Mouse (Mus musculus) intestine, embryonic 14.5 days (tissue): ENCODE data around the gene Aco1. TPM values are rescaled to one million over a fixed set of nuclear protein-coding genes. Genes with fewer than 3 reads are reported as not detected.

Experiments used
- ATAC-seq: fragments of 200-750 bp; cut with Nextera tagmentation; replicated peaks from 2 replicates; pipeline ENCODE4 v1.8.0; 2017; ENCODE audit warnings: low read depth, moderate number of reproducible peaks, moderate TSS enrichment, moderate library complexity; ENCODE audit not compliant: low FRiP score, low TSS enrichment
- DNase-seq: peaks from one replicate; pipeline ENCODE4 v3.0.0-alpha.2; 2018; ENCODE audit warnings: low spot score
- H3K27ac ChIP-seq: fragments of 300-500 bp; sonication (generic); 2 replicates; pipeline ENCODE4 v1.5.1; 2014; ENCODE audit warnings: low read depth, mild to moderate bottlenecking, control low read depth
- H3K27me3 ChIP-seq: fragments of 300-500 bp; sonication (generic); replicated peaks from 2 replicates; pipeline ENCODE4 v1.6.1; 2014; ENCODE audit warnings: low read length, control low read depth; ENCODE audit not compliant: control insufficient read depth, insufficient read depth
- H3K36me3 ChIP-seq: fragments of 300-500 bp; sonication (generic); 2 replicates; pipeline ENCODE4 v1.6.1; 2014; ENCODE audit warnings: low read length, control low read depth; ENCODE audit not compliant: control insufficient read depth, insufficient read depth
- H3K4me1 ChIP-seq: fragments of 300-500 bp; sonication (generic); replicated peaks from 2 replicates; pipeline ENCODE4 v1.6.1; 2014; ENCODE audit warnings: low read length, control low read depth, mixed read lengths; ENCODE audit not compliant: control insufficient read depth, insufficient read depth
- H3K4me2 ChIP-seq: fragments of 300-500 bp; sonication (generic); 2 replicates; pipeline ENCODE4 v1.6.1; 2014; ENCODE audit warnings: low read length
- H3K4me3 ChIP-seq: fragments of 300-500 bp; sonication (generic); 2 replicates; pipeline ENCODE4 v1.5.1; 2014; ENCODE audit warnings: low read depth, low read length, control low read depth, mixed read lengths
- H3K9ac ChIP-seq: fragments of 300-500 bp; sonication (generic); 2 replicates; pipeline ENCODE4 v1.6.1; 2014; ENCODE audit warnings: mild to moderate bottlenecking, low read length
- H3K9me3 ChIP-seq: fragments of 300-500 bp; sonication (generic); 2 replicates; pipeline ENCODE4 v1.6.1; 2016; ENCODE audit warnings: low read length, control low read depth; ENCODE audit not compliant: control insufficient read depth
- WGBS: fragments of 180-500 bp; shearing (Covaris S2); extraction: QIAGEN DNeasy Blood & Tissue Kit; methylation state at CpG from one replicate; pipeline ENCODE4 v1.1.7; 2014; 5-methylcytosine and 5-hydroxymethylcytosine counted together
- polyA plus RNA-seq: library from polyadenylated mRNA; unstranded; fragments of >200 nt; fragmentation: Nextera tagmentation; extraction: Ambion mirVana; gene quantifications from 2 replicates; pipeline ENCODE4 v1.2.1, GENCODE M21; 2014

The Aco1 gene
- polyA plus RNA-seq, 1 experiment from 2014 or later: 65.2 TPM

DNA sequence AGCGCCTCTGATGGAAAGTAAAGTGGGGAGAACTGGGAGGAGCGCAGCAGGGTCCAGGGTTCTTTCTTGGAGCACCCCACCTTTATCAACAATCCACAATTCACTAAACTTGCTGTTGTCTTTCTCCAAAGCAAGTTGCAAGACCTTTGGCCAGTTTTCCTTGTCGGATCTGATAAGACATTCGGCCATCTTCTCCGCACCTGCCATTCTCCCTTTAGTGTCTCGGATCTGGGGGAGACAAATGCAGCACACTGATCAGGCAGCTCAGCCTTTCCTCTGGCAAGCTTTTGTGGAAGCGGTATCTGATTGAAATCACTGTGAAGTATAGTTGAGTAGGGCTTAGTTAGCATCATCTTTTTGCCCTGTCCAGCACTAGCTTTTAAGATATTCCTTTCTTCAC lies 85.0 kb downstream of the Aco1 start:
- Histone ChIP-seq H3K27ac (no peak overlapping the region), H3K4me3 (no peak overlapping the region), H3K4me1 (no peaks in the 10 kb centered on the region), H3K9me3 (no peaks in the 10 kb centered on the region), H3K36me3 (no peaks in the 10 kb centered on the region), H3K4me2 (no peak overlapping the region), H3K9ac (no peak overlapping the region), H3K27me3 (no peaks in the 10 kb centered on the region)
- DNase-seq: no peak
- ATAC-seq: no peak
- 90% methylated on average over 7 of the region's 7 CpGs for WGBS

DNA sequence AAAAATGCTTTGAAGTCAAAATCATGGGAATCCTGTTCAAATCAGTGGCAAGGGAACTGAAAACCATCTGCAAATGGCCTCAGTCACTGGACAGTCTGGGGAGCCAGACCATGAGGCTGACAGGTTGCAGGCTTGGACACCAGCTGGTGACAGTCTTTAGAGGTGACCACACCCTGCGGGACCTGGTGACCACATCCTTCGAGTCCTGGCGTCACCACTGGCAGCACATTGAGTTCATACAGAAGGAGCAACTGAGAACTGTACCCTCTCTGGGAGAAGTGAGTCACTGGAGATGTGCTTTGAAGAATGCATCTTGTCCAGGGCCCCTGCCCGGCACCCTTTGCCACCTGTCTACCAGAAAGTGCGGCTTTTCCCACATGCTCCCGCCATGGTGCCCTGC lies 86.8 kb downstream of the Aco1 start:
- ATAC-seq (no peak), DNase-seq (no peak)
- Histone ChIP-seq H3K36me3 (no peaks in the 10 kb centered on the region), H3K27ac (no peak overlapping the region), H3K4me1 (no peaks in the 10 kb centered on the region), H3K9ac (no peak overlapping the region), H3K4me3 (no peak overlapping the region), H3K9me3 (no peaks in the 10 kb centered on the region), H3K27me3 (no peaks in the 10 kb centered on the region), H3K4me2 (no peak overlapping the region)
- WGBS: 94% methylated on average over 6 of the region's 6 CpGs

DNA sequence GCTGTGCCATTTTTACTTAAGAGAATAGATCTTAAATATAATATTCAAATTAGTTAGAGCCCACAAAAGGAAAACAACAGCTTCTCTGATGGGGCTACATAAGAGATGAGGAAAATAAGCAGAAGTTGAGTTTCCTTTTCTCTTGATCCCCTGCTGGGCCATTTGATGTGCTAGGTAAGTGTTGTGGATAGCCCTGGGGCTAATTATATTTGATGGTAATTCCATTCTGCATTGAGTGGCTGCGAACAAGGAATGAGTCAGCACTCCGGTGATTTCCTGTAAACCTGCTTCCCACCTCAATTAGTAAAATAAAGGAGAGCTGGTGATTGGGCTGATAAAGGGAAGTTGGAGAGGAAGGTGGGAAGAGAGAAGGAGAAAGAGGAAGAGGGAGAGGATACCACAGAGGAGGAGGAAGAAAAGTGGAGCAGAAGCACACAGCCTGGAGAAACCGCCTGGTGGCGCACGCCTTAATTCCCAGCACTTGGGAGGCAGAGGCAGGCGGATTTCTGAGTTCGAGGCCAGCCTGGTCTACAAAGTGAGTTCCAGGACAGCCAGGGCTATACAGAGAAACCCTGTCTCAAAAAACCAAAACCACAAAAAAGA lies 90.3 kb downstream of the Aco1 start:
- DNase-seq (no peak), ATAC-seq (no peak)
- Histone ChIP-seq H3K36me3 (no peaks in the 10 kb centered on the region), H3K4me3 (no peak overlapping the region), H3K9ac (no peak overlapping the region), H3K4me1 (no peaks in the 10 kb centered on the region), H3K4me2 (no peak overlapping the region), H3K9me3 (no peaks in the 10 kb centered on the region), H3K27ac (no peak overlapping the region), H3K27me3 (no peaks in the 10 kb centered on the region)
- 95% methylated on average over 7 of the region's 7 CpGs for WGBS

DNA sequence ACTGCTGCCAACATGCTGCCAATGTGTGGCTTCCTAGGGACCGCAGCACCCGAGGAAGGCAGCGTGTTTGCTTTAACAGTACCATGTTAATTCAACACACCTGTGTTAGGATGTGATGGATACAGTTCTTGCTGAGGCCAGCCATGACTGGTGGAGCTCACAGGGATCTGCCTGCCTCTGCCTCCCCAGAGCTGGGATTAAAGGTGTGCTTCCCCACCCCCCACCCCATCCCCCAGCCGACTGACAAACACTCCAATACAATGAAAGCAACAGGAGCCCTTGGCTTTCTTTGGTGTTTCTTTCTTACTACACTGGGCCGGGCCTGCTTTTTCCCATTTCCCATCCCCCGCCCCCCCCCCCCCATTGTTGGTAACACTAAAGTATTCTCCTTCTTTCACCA lies 91.4 kb downstream of the Aco1 start:
- no peak overlapping the region for H3K4me3 ChIP-seq
- no peak overlapping the region for H3K27ac ChIP-seq
- DNase-seq (no peak), ATAC-seq (no peak)
- no peak overlapping the region for H3K4me2 ChIP-seq
- 81% methylated on average over 6 of the region's 6 CpGs for WGBS
- no peak overlapping the region for H3K9ac ChIP-seq
- no peaks in the 10 kb centered on the region for H3K36me3 ChIP-seq
- no peaks in the 10 kb centered on the region for H3K9me3 ChIP-seq
- H3K4me1 ChIP-seq: peaks cover 3% of the 10 kb centered on the region; the same call in 1 of the 2 replicates
- no peaks in the 10 kb centered on the region for H3K27me3 ChIP-seq

DNA sequence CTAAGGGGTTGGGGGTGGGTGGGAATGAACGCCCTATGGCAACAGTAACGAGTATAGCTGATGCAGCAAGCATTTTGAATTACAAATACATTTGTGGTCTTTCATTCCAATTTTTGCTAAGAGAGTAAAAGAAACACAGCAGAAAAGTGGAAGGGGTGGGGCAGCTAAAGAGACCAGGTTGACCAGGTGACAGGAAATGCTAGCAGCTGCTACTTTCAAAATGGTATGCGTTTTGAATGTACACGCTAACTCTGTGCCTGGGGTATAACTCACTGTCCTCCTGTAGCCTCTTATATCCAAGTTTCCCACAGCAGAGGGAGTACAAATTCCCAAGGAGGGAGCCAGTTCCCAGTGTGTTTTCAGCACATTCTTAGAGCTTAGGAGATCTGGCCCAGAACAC lies 93.9 kb downstream of the Aco1 start:
- WGBS: 70% methylated on average over 4 of the region's 4 CpGs
- H3K36me3 ChIP-seq: no peaks in the 10 kb centered on the region
- no peaks in the 10 kb centered on the region for H3K27me3 ChIP-seq
- no peak overlapping the region for H3K9ac ChIP-seq
- H3K27ac ChIP-seq: no peak overlapping the region
- no peak overlapping the region for H3K4me2 ChIP-seq
- no peak overlapping the region for H3K4me3 ChIP-seq
- peaks cover 3% of the 10 kb centered on the region; the same call in 1 of the 2 replicates for H3K4me1 ChIP-seq
- no peak for DNase-seq
- no peak for ATAC-seq
- H3K9me3 ChIP-seq: no peaks in the 10 kb centered on the region

DNA sequence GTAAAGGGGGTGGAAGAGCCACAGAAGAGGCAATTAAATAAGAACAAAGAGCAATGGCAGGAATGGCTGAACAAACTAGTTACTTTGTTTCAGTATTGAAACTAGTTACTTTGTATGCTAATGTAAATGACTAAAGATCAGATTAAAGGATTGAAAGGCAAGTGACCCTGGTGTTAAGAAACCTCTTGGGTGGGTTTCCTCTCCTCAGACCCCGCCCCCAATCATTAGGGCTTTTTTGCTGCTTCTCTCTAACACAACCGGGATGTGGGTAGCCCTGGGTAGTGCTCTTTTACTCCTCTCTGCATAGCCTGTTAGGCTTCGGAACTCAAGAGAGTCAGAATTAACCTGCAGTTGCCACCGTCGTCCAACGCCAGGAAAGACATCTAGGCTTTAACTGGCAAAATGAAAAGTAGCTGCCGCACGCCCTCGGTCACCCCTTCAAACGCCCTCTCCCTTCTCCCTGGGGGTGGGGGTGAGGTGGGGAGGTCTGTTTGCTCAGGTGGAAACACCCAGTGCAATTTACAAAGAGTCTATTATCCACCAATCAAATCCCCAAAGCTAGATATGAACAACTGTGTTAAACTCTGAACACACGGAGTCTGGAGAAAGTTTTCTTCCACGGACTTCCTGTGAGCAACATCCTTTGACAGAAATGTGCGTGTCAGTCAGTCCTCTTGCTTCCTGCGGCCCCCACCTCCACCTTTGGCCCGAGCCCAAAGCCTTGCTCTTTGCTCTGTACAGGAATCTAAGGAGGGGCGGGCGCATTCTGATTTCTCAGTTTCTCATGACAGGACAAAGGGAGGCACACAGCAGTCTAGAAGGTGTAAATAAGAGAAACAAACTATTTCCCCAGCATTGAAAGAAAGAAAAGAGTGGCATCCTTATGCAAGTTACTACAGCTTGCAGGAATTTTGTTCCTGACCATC lies 95.9 kb downstream of the Aco1 start:
- no peaks in the 10 kb centered on the region for H3K36me3 ChIP-seq
- no peaks in the 10 kb centered on the region for H3K9me3 ChIP-seq
- DNase-seq: peak; percentile 71
- H3K4me2 ChIP-seq: peak overlapping the region; percentile 55
- peak overlapping the region; percentile 56 for H3K4me3 ChIP-seq
- H3K4me1 ChIP-seq: peaks cover 3% of the 10 kb centered on the region; the same call in 1 of the 2 replicates
- H3K9ac ChIP-seq: peak overlapping the region; percentile 20
- 3% methylated on average over 17 of the region's 17 CpGs for WGBS
- H3K27ac ChIP-seq: peak overlapping the region; percentile 4; the same call in 1 of the 2 replicates
- no peaks in the 10 kb centered on the region for H3K27me3 ChIP-seq
- 0 out of 2 replicates have a peak, but pooled peaks have one; percentile 50 for ATAC-seq

DNA sequence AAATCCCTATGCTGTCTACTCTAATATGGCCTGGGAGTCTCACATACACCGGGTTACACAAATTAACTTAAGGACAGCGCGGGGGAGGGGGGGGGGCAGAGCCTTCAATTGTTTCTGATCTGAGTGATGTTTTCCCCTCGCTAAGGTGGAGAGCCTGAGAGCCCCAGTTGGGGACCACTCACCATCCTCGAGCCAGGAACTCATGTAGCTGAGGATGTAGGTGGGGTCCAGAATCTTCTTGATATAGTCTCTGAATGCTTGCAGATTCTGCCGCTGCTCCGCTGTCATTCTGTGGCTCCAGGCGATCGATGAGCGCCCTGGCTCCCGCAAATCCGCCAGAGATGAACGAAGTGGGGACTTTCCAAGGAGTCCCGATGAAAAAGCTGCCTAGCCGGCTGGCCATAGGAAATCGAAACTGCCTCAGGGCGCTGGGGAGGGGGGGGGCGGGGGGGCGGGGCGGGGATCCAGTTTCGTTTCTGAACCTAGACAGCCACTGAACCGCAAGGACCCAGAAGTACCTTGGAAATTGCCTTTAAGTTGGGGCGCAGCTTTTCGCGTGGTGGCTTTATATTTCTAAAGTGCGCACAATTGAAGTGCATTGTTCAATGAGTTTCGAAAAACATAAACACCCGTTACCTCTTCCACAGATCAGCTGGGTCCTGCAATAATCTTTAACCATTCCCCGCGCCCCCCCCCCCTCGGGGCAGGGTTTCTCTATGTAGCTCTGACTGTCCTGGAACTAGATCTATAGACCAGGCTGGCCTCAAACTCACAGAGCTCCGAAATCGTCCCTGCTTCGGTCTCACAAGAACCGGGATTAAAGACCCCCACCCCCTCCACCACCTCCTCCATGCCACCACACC lies 96.8 kb downstream of the Aco1 start, which contains the start of gene Ddx58:
Ddx58 (minus strand) TSS at position 420 of the 863 bp plus-strand sequence.
- peaks cover 3% of the 10 kb centered on the region; the same call in 1 of the 2 replicates for H3K4me1 ChIP-seq
- ATAC-seq: peak; percentile 62
- H3K9me3 ChIP-seq: no peaks in the 10 kb centered on the region
- H3K4me2 ChIP-seq: peak within 1 kb of the TSS; percentile 55
- peak within 1 kb of the TSS; percentile 56 for H3K4me3 ChIP-seq
- WGBS: under 1% methylated on average over 35 of the region's 35 CpGs
- peak within 1 kb of the TSS; percentile 20 for H3K9ac ChIP-seq
- no peaks in the 10 kb centered on the region for H3K27me3 ChIP-seq
- H3K36me3 ChIP-seq: no peaks in the 10 kb centered on the region
- peak; percentile 80 for DNase-seq
- H3K27ac ChIP-seq: peak within 1 kb of the TSS; percentile 4; the same call in 1 of the 2 replicates

DNA sequence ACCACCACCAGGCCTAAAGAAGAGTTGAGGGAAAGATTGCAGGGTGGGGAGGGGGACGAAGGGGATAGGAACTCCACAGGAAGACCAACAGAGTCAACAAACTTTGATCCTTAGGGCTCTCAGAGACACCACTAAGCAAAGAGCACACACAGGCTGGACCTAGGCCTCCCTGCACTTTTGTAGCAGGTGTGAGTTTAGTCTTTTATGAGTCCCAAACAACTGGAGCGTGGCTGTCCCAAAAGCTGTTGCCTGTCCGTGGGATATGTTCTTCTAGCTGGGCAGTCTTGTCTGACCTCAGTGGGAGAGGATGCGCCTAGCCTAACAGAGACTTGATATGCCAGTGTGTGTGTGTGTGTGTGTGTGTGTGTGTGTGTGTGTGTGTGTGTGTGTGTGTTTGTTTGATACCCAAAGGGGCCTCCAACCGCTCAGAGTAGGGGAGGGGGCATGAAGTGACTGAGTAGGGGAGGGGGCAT lies 97.4 kb downstream of the Aco1 start:
- H3K9me3 ChIP-seq: no peaks in the 10 kb centered on the region
- H3K36me3 ChIP-seq: no peaks in the 10 kb centered on the region
- WGBS: 50% methylated on average over 5 of the region's 5 CpGs
- peak overlapping the region; percentile 4; the same call in 1 of the 2 replicates for H3K27ac ChIP-seq
- peaks cover 3% of the 10 kb centered on the region; the same call in 1 of the 2 replicates for H3K4me1 ChIP-seq
- H3K9ac ChIP-seq: no peak overlapping the region
- DNase-seq (no peak), ATAC-seq (peak; percentile 43; the same call in 1 of the 2 replicates)
- H3K4me2 ChIP-seq: peak overlapping the region; percentile 55
- H3K27me3 ChIP-seq: no peaks in the 10 kb centered on the region
- H3K4me3 ChIP-seq: peak overlapping the region; percentile 56; the same call in 1 of the 2 replicates
